Mouse (Mus musculus) spleen, adult 12 weeks (tissue): ENCODE measurements around the gene Klk6.

Source experiments
- DNase-seq: peaks from one replicate; pipeline ENCODE4 v3.0.0; 2022; ENCODE audit warnings: low spot score

The Klk6 gene

DNA sequence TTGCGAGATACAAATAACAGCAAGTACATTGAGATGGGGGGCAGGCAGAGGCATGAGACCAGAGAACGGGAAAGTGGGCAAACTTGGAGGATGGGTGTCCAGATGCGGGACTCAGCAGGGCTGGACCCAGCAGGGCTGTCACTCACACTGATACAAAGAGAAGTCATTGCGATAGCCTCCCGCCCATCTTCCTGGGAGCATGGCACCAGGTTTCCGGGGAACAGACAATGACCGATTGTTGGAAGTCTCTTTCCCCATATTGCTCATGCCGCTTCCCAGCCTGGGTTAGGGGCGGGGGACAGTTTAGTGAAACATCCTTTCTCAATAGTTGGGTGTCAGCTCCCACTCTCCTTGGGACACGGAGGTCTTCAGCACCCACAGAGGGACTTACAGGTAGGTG is at the start of gene Klk6:
TSS of gene Klk6 (plus strand) at position 301 of the 400 bp plus-strand sequence.
- no peak for DNase-seq

DNA sequence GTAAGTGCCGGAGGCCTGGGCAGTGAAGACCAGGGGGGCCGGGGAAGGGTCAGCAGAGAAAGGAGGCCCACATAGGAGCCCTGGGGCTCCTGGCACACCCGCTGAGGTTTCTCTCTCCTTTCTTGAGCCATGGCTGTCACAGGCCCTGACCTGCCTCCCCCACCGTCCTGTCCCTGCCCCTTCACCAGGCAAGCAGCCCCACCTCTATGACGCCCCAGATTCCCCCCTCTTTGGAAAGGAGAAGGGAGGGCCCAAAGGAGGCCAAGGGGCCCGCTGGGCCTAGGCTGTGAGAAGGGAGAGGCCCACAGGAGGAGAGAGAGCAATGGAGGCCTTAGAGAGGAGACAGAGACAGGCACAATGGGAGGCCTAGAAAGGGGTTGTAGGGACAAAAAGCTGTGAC is 49.5 kb upstream of the Klk6 start:
- DNase-seq: no peak

DNA sequence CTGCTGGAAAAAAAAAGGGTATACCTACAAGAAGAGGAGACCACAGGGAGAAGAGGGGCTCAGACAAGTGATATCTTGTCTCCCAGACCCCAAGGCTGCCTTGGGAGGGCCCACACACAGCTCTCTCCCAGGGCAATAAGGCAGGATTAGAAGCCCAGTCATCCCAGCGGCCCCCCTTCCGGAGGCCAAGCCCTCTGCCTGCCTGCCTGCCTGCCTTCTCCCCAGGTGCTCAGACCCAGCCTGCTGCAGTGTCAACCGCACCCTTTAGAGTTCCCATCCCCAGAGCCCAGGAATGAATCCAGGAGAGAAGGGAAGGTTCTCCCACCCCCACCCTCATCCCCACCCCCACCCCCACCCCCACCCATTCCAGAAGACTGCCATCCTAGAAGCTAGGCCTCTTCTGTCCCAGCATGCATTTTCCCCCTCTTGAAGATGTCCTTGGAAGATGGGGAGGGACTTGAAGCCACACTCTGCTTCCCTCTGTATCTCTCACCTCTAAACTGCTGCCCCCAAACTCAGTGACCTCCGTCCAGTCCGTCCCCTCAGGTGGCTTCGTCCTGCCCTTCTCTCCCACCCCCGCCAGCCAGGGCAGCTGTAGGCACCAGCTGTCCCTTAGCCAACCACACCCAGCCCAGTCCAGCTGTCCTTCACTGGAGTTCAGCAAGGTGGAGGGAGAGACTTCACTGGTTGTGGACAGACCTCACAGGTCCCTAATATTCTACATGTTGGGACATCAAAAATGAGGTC is 48.8 kb upstream of the Klk6 start:
- DNase-seq: no peak

DNA sequence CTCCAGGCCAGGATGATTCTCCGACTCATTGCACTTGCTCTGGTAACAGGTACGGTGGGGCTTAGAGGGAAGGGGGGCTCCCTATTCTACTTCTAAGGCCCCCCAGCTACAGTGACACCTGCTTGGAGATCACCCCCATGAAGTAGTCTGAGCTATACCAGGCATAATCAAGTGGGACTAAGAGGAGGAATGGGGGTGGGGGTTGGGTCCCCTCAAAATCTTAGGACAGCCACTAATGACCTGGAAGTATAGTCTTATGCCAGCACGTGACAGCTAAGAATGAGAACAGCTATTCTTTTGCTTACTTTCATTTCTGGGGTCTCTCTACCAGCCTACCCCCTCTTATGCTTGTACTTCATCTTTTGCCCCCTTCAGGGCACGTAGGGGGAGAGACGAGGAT is 47.8 kb upstream of the Klk6 start:
- DNase-seq: no peak

DNA sequence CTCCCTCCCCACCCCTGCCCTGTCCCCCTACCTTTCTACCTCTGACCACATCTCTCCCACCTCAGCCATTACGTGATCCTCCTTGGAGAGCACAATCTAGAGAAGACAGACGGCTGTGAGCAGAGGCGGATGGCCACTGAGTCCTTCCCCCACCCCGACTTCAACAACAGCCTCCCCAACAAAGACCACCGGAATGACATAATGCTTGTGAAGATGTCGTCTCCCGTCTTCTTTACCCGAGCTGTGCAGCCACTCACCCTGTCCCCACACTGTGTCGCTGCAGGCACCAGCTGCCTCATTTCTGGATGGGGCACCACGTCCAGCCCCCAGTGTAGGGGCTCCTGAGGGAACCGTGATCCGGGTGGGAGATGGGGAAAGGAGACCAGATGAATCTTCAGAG is 46.9 kb upstream of the Klk6 start:
- DNase-seq: no peak

DNA sequence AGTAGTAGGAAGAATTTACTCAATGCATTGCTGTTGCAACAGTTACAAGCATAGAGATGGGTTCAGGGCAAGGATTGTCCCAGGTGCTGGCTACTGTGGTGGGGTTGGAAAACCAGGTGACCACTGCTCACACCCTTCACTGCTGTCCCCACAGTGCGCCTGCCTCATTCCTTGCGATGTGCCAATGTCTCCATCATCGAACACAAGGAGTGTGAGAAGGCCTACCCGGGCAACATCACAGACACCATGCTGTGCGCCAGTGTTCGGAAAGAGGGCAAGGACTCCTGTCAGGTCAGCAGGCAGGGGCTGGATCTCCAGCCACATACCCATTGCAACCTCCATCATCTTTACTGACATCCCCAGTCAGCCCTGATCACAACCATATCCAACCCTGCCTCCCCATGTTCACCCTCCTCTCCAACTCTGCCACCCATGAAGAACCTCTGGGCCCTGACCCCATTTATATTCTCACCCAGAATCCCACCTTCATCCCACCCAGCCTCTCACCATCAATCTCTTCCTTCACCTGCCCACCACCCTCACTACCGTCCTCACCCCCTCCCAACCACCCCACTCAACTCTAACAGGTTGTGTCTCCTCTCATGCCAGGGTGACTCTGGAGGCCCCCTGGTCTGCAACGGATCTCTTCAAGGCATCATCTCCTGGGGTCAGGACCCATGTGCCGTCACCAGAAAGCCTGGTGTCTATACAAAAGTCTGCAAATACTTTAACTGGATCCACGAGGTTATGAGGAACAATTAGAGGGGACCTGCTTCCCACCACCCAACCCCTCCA is 45.9 kb upstream of the Klk6 start:
- DNase-seq: no peak

DNA sequence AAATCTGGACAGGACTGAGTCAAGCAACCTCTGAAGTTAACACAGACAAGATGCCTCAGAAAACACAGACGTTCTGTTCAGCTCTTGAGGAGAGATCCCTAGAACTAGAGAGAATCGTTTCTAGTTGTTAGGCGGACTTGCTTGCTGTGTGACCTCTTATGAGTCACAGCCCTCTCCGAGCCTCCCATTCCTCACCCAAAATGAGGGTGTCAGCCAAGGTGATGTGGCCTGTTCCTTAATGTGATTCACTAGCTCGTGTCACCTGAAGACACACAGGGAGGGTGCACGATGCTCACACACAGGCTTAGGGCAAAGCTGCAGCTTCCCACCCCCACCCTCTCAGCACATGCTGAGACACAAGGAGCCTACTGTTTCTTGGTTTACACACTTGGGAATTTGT is 44.1 kb upstream of the Klk6 start:
- DNase-seq: no peak

DNA sequence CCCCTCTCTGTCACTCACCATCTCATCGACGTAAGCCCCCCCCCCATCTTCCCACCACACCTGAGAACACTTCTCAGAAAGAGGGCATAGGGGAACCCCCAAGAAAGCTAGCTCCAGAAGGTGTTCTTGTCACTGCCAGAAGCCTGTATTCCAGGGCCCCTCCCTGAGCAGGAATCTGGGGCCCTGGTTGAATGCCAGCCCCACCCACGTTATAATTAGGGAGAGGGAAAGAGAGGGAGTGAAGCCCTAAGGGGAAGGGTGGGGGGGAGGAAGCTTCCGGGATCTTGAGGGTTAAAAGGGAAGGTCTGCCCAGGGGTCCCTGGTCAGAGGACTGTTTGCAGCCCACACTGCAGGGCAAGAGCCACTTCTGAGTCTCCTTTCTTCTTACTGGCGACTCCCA is 43.6 kb upstream of the Klk6 start, which contains the start of gene Klk10:
TSS of gene Klk10 (plus strand) at position 290 of the 400 bp plus-strand sequence.
- no peak for DNase-seq

DNA sequence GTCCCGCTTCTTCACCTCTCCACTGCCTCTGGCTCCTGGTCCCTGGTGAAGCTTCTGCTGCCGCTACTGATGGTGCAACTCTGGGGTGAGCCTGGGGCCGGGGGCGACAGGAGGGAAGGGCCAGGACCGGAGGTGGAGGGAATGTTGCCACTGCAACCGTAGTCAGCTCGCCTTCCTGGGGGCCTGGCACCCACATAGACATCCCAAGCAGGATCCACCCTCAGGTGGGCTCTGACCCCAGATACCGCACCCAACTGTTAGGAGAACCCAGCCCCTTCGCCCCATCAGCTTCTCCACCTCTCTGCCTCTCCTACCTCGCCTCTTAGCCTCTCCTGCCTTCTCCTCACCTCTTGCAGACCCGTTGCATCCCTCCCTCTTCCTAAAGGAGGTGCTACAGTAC is 42.8 kb upstream of the Klk6 start:
- DNase-seq: no peak

DNA sequence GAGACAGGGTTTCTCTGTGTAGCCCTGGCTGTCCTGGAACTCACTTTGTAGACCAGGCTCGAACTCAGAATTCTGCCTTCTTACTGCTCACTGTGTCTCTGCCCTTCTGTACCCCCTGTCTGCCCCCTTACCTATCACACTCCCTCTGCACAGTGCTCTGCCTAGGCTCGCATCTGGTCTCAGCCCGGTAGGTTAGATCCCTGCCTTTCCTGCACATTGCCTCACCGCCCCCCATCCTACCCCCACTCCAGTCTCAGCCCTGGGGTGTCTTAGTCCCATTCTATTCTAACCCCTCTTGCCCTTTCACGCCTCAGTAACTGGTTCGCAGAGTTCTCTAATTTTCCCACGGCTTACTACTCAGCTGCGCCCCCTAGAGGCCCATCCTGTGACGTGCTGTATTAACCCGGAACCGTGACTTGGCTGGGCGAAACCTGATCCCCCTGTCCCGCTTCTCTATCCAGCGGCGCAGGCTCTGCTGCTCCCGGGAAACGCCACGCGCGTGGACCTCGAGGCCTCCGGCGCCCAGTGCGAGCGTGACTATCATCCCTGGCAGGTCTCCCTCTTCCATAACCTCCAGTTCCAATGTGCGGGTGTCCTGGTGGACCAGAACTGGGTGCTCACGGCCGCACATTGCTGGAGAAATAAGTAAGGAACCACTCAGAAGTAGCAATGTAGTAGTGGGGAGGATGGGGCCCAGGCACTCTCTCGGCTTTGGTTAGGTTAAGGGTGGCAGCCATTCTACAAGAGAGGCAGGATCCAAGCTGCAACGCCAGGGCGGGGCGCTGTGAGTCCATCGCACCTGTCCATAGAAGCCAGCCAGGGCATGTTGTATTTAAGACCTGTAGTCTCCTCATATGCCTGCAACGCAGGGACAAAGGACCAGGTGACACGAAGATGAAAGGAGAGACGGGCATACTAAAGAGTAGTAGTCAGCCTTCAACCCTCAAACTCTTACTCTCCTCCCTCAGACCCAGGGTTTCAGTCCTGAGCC is 41.7 kb upstream of the Klk6 start:
- peak; percentile 17 for DNase-seq

DNA sequence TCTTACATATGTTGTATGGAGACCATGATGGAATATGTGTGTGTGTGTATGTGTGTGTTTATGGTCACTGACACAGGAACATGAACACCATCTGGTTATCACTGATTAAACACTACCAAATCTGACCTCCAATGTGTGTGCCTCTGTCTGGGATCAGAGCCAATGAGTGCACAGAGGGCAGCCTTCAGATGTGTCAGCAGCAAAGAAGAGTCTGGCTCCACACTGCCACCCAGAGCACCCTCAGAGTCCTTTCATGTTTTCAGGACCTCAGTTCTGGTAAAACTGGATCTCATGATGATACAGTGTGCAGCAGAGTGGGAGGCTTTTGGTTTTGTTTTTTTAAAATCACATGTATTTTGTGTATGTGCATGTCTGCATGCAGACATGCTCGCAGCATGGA is 39.0 kb upstream of the Klk6 start:
- DNase-seq: no peak

DNA sequence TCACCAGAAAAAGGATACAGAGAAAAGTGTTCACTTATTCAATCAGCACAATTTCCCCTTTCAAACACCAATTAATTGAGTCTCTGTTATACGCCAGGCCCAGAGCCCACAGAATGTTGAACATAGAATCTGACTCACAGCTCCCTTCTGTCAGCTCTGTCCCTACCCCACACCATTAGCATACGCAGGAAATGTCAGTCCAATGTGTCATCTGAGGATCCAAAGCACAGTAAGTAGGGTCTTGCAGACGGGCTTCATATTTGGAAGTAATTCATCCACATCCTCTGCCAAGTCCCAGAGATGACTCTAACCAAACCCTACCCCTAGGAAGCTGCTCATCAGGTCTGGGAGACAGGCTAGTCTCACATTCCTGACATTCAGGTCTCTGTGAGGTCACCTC is 36.2 kb upstream of the Klk6 start:
- no peak for DNase-seq

DNA sequence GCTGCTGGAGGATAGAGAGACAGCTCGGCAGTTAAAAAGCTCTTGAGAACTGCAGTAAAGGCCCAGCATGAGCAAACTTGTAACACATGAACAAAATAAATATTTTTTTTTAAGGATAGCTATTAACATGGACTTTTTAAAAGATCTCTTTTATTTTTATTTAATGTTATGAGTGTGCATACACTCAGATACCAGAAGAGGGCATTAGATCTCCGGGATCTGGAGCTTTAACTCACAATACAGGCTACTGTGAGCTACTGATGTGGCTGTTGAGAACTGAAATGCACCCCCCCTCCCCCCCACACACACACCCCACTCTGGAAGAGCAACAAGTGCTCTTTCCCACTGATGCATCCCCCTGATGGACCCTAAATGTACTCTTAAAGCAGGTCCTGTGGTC is 35.0 kb upstream of the Klk6 start:
- no peak for DNase-seq

DNA sequence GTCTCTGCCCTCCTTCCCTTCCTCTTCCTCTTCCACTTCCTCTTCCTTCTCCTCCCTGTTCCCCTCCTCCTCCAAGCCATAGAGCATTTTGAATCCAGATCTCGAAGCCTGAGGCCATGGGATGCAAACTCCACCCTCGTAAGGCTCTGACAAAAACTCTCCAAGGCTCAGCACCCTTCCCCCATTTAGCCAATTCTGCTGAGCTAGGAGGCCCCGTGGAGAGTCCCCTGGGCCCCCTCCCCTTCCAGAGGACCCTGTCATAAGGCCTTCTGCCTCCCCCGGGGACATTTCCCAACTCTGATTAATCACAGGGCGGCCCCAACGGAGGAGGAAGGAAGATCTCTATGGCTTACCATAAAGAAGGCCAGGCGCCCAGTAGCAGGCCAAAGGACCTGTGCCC is 32.7 kb upstream of the Klk6 start, which contains the start of gene Klk9:
TSS of gene Klk9 (plus strand) at position 301 of the 400 bp plus-strand sequence.
- DNase-seq: no peak

DNA sequence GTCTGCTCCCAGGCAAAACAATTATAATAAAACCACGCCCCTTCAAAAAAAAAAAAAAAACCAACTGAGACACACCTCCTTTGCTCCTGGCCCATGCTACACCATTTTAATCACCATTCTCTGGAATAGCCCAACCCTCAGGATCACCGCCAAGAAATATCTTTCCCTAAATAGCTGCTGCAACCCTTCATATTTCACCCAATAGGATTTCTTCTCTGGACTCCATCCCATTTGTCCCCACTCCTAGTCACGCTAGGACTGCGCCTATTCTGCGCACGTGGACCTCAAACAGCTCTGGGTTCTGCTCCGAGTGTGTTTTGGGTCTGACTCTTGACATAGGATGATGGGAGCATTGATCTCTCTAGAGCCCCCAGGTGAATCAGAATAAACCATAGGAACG is 27.9 kb upstream of the Klk6 start:
- DNase-seq: no peak

DNA sequence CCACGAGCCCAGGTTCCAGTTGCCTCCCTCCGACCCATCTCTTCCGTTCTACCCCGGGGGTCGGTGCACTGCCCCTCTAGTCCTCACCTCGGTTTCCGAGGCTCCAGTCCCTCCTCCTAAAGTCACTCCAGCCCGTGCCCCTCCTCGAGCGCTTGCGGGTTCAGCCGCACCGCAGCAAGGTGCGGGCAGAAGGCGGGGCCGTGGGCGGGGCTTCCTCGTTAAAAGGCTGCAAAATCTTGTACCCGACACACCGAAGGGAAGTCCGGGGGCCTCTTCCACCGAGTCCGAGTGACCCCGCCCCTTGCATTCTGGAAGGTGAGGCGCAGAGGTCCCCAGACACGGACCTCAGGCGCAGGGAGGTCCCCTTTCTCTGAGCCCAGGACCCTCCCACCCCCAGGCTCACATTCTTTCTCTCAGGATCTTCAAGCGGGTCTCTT is 26.9 kb upstream of the Klk6 start, which contains the start of gene Klk8:
TSS of gene Klk8 (plus strand) at position 245 of the 437 bp plus-strand sequence.
- no peak for DNase-seq

DNA sequence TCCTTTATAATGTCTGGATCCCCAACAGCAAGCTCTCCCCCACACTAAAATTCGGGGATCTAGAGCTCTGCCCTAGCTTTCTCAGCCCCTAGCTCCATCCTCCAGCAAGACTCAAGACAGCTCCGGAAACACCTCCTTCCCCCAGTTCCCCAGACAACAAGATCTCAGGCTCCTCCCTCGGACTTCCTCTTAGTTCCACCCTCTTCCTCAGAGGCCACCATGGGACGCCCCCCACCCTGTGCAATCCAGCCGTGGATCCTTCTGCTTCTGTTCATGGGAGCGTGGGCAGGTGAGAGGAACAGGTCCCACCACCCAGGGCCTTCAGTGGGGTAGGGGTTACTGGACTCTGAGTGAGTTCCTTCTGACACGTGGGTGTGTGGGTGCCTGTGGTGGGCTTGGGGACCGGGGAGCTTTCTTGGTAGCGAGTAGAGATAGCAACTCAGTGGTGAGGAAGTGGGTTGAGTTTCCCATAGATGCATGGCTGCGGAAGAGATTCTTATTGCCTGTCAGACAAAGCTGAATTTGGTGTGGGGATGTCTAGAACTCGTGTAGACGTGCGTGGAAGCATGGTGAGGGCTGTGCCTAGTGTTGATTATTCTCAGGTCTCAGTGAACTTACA is 26.3 kb upstream of the Klk6 start:
- no peak for DNase-seq

DNA sequence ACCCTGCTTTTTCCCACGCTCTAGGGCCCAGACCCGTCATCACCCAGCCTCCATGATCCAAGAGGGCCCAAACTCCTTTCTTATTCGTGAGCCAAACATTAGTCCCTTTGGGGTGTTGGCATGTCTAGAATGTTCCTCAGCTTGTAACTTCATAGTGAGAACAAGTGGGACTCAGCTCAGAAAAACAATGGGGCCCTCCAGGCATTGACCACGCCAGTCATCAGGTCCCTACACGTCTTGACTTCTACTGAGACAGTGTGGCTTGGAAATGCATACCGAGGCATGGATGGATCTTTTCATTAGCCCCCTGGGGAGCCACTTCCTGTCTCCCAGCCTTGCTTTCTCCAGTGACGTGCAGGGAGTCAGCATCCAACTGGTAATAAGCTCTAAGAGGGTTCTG is 24.4 kb upstream of the Klk6 start:
- no peak for DNase-seq

DNA sequence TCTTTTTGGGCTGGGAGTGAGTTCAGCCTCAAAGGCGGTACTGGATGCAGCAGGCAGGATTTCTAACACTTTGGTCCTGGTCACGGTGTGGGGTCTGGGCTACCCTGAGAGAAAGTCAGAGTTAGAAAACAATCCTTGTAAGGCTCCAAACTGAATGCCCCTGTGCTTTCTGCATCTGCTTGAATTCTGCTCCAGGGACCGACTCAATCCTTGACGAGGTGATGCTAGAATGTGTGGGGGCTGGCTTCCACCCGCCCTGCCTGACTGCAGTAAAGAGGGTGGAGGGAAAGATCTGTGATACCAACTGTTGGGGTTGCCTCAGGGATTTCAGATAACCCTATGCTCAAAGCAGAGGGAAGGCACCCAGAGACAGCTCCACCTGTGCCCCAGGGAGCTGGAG is 13.3 kb upstream of the Klk6 start, which contains the start of gene Klk7:
TSS of gene Klk7 (plus strand) at position 301 of the 400 bp plus-strand sequence.
- no peak for DNase-seq

DNA sequence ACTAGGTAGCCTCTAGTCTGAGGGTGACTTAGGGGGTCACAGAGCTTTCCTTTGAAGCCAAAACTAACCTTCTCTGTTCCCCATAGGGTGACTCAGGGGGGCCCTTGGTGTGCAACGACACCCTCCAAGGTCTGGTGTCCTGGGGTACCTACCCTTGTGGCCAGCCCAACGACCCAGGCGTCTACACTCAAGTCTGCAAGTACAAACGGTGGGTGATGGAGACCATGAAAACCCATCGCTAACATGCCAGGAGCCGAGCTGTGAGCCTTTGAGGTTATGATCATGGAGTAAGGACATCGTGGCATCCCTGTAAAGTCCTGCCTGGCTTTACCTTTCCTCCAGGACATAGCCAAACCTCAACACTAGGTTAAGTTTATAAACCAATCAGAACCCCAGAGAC is 9.1 kb upstream of the Klk6 start:
- no peak for DNase-seq

DNA sequence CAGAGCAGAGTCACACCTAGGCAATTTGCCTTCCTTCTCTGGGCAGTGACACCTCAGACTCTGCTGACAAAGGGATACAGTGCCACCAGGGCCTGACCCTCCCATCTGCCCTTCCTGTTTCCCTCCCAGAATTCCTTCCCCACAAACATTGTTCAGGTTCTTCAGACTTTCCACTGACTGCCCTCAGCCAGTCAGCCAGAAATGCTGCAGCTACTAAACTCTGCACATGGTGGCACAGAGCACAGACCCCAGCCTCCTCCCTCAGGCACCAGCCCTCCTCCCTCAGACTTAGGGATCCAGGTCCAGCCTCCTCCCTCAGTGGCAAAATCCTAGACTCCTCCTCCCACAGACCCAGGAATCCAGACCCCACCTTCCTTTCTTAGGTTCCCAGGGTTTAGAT is 7.6 kb upstream of the Klk6 start:
- no peak for DNase-seq

DNA sequence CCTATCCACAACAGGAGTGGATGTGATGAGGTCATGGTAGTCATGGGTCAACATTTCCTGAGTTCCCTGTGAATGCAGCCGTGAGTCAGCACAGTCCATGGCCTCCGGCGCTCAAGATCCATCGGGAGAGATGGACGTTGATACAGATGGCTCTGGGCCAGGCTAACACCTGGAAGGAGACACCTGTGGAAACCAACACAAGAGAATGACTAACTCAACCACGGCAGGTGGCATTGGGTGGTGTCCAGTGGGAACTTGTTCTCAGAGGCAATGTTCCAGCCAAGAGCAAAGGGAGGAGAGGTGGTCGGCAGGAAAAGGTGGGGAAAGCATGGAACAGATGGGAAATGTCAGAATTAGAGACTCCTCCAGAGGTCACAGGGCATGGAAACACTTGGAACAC is 2.7 kb upstream of the Klk6 start:
- DNase-seq: no peak
